ENCODE assay signal across 13 mouse cellular contexts in the genomic region with DNA sequence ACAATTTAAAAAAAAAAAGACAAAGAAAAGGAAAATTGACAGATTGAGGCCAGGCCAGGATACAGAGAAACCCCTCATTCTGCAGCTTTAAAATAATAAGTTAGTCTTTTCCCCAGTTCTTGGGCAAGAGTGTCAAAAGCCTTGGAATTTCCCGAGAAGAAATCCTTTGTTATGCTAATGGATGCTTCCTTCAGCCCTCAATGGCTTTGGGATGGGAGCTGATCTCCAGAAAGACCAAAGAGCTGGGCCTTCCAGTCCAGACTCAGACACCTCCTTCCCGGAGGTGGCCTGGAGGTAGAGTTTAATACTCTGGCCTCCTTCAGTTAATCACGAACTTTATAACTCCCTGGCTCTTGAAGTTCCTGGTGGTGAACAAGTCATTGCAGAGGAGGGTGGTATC. TPM values are rescaled to one million over a fixed set of nuclear protein-coding genes. Genes with fewer than 3 reads are reported as not detected.
DNase-seq lines count a peak whose midpoint lies in the region; ATAC-seq and TF ChIP-seq lines count a peak whose summit lies in the region.
"Had no signal": no experiment of that assay in that cellular context is flagged by ENCODE, and none has a peak within 500 bp of the region (broad histone marks: within the 10 kb centered on the region; RNA-seq: fewer than 3 reads in every experiment).

No protein-coding gene starts in this region.

- no peak for TF ChIP-seq CTCF in stomach, postnatal 0 days (IDR thresholded peaks at IDR 0.05; ENCODE audit: low read depth)

- no peak overlapping the region for H3K4me2 ChIP-seq in hindbrain, embryonic 14.5 days (replicated peaks)
- no peak overlapping the region for H3K4me2 ChIP-seq in hindbrain, embryonic 13.5 days
- H3K4me2 ChIP-seq in forebrain, embryonic 16.5 days (ENCODE audit: low read length), result no peak overlapping the region
- no peak overlapping the region for H3K4me2 ChIP-seq in stomach, postnatal 0 days (replicated peaks; ENCODE audit: low read depth)
- H3K4me2 ChIP-seq in intestine, embryonic 15.5 days (replicated peaks), result no peak overlapping the region
- H3K4me2 ChIP-seq: liver, embryonic 15.5 days had no signal

- H3K4me1 ChIP-seq in hindbrain, embryonic 14.5 days (replicated peaks; ENCODE audit: control insufficient read depth, insufficient read depth, low read length), result peaks cover 12% of the 10 kb centered on the region
- H3K4me1 ChIP-seq in hindbrain, embryonic 13.5 days (replicated peaks), result peaks cover 23% of the 10 kb centered on the region
- H3K4me1 ChIP-seq in forebrain, embryonic 16.5 days (replicated peaks; ENCODE audit: control insufficient read depth, insufficient read depth, low read length), result peaks cover 31% of the 10 kb centered on the region
- H3K4me1 ChIP-seq in stomach, postnatal 0 days (replicated peaks; ENCODE audit: control insufficient read depth, insufficient read depth), result no peaks in the 10 kb centered on the region; the same call in 1 of the 2 replicates
- peaks cover 11% of the 10 kb centered on the region for H3K4me1 ChIP-seq in intestine, embryonic 15.5 days (replicated peaks)
- H3K4me1 ChIP-seq: liver, embryonic 15.5 days had no signal

- ATAC-seq in hindbrain, embryonic 14.5 days (ENCODE audit: low FRiP score), result no peak
- ATAC-seq in hindbrain, embryonic 13.5 days (ENCODE audit: low FRiP score), result no peak
- ATAC-seq in forebrain, embryonic 16.5 days, result no peak
- no peak for ATAC-seq in stomach, postnatal 0 days (ENCODE audit: low FRiP score, low TSS enrichment)
- ATAC-seq in intestine, embryonic 15.5 days, result no peak

- H3K9me3 ChIP-seq in hindbrain, embryonic 14.5 days (ENCODE audit: control insufficient read depth, low read length), result no peaks in the 10 kb centered on the region
- H3K9me3 ChIP-seq in hindbrain, embryonic 13.5 days, result no peaks in the 10 kb centered on the region
- H3K9me3 ChIP-seq in forebrain, embryonic 16.5 days (ENCODE audit: control insufficient read depth, low read length), result no peaks in the 10 kb centered on the region
- no peaks in the 10 kb centered on the region for H3K9me3 ChIP-seq in stomach, postnatal 0 days (ENCODE audit: control insufficient read depth, low read length)
- H3K9me3 ChIP-seq in intestine, embryonic 15.5 days, result no peaks in the 10 kb centered on the region
- H3K9me3 ChIP-seq: liver, embryonic 15.5 days had no signal

- TF ChIP-seq EP300 in stomach, postnatal 0 days (optimal IDR thresholded peaks at IDR 0.05), result no peak

- no peak overlapping the region for H3K4me3 ChIP-seq in hindbrain, embryonic 14.5 days (replicated peaks; ENCODE audit: low read length)
- no peak overlapping the region for H3K4me3 ChIP-seq in hindbrain, embryonic 13.5 days
- H3K4me3 ChIP-seq in forebrain, embryonic 16.5 days (replicated peaks; ENCODE audit: low read length), result no peak overlapping the region
- no peak overlapping the region for H3K4me3 ChIP-seq in stomach, postnatal 0 days (ENCODE audit: low read depth, low read length)
- H3K4me3 ChIP-seq in intestine, embryonic 15.5 days (replicated peaks), result no peak overlapping the region
- H3K4me3 ChIP-seq: liver, embryonic 15.5 days had no signal

- peak overlapping the region; percentile 4; the same call in 1 of the 2 replicates for H3K27ac ChIP-seq in hindbrain, embryonic 14.5 days
- H3K27ac ChIP-seq in hindbrain, embryonic 13.5 days, result no peak overlapping the region
- H3K27ac ChIP-seq in forebrain, embryonic 16.5 days (ENCODE audit: low read length), result peak overlapping the region; percentile 24; the same call in 1 of the 2 replicates
- H3K27ac ChIP-seq in stomach, postnatal 0 days (replicated peaks), result no peak overlapping the region
- no peak overlapping the region for H3K27ac ChIP-seq in intestine, embryonic 15.5 days
- H3K27ac ChIP-seq: liver, embryonic 15.5 days had no signal

- no peak for DNase-seq in hindbrain, embryonic 14.5 days (ENCODE audit: low spot score)
- DNase-seq in 3T3-L1 (ENCODE audit: low read depth, low spot score), result peak; percentile 23
- DNase-seq in ES-CJ7 (ENCODE audit: low read depth, low spot score), result peak; percentile 91
- DNase-seq in stomach, postnatal 0 days (ENCODE audit: low spot score), result no peak
- no peak for DNase-seq in spleen, postnatal 14 days (ENCODE audit: low spot score in 2 of 2)
- DNase-seq: thymus, adult 2 months had no signal

- no peaks in the 10 kb centered on the region for H3K27me3 ChIP-seq in hindbrain, embryonic 14.5 days (ENCODE audit: control insufficient read depth, insufficient read depth, low read length)
- 0 out of 2 replicates have a peak, but pooled peaks cover 3% of the 10 kb centered on the region for H3K27me3 ChIP-seq in hindbrain, embryonic 13.5 days
- H3K27me3 ChIP-seq in forebrain, embryonic 16.5 days (replicated peaks; ENCODE audit: control insufficient read depth, insufficient read depth, low read length), result no peaks in the 10 kb centered on the region
- H3K27me3 ChIP-seq in stomach, postnatal 0 days (ENCODE audit: control insufficient read depth, insufficient read depth, low read length), result no peaks in the 10 kb centered on the region
- H3K27me3 ChIP-seq in intestine, embryonic 15.5 days (replicated peaks), result no peaks in the 10 kb centered on the region
- H3K27me3 ChIP-seq: liver, embryonic 15.5 days had no signal

- WGBS in hindbrain, embryonic 14.5 days, result 7% methylated on average over 3 of the region's 3 CpGs
- 10% methylated on average over 3 of the region's 3 CpGs for WGBS in hindbrain, embryonic 13.5 days
- WGBS in forebrain, embryonic 16.5 days, result 3% methylated on average over 3 of the region's 3 CpGs
- WGBS in stomach, postnatal 0 days, result 41% methylated on average over 3 of the region's 3 CpGs
- 41% methylated on average over 3 of the region's 3 CpGs for WGBS in intestine, embryonic 15.5 days

- no peaks in the 10 kb centered on the region for H3K36me3 ChIP-seq in hindbrain, embryonic 14.5 days (replicated peaks; ENCODE audit: control insufficient read depth, insufficient read depth)
- no peaks in the 10 kb centered on the region for H3K36me3 ChIP-seq in hindbrain, embryonic 13.5 days
- no peaks in the 10 kb centered on the region for H3K36me3 ChIP-seq in forebrain, embryonic 16.5 days (ENCODE audit: control insufficient read depth, insufficient read depth)
- no peaks in the 10 kb centered on the region for H3K36me3 ChIP-seq in stomach, postnatal 0 days (ENCODE audit: control insufficient read depth, insufficient read depth, low read length)
- H3K36me3 ChIP-seq in intestine, embryonic 15.5 days, result no peaks in the 10 kb centered on the region
- H3K36me3 ChIP-seq: liver, embryonic 15.5 days had no signal

- H3K9ac ChIP-seq in hindbrain, embryonic 14.5 days, result no peak overlapping the region
- H3K9ac ChIP-seq in hindbrain, embryonic 13.5 days, result no peak overlapping the region
- no peak overlapping the region for H3K9ac ChIP-seq in forebrain, embryonic 16.5 days (replicated peaks; ENCODE audit: low read depth, low read length)
- H3K9ac ChIP-seq in stomach, postnatal 0 days (ENCODE audit: low read length), result no peak overlapping the region
- H3K9ac ChIP-seq in intestine, embryonic 15.5 days, result no peak overlapping the region
- H3K9ac ChIP-seq: liver, embryonic 15.5 days had no signal

RNA-seq across cellular contexts. Expression of gene Lrrc74a, which starts 36.8 kb away (rescaled TPM):
- polyA plus RNA-seq in hindbrain, embryonic 14.5 days (2014; fragmentation: Nextera tagmentation; extraction: Ambion mirVana), result not detected in 2 replicates
- polyA plus RNA-seq in hindbrain, embryonic 13.5 days (2015; fragmentation: Nextera tagmentation; extraction: Ambion mirVana), result not detected in 2 replicates
- not detected in 2 replicates for polyA plus RNA-seq in forebrain, embryonic 16.5 days (2015; fragmentation: Nextera tagmentation; extraction: Ambion mirVana)
- polyA plus RNA-seq in stomach, postnatal 0 days (2015; fragmentation: Nextera tagmentation; extraction: Ambion mirVana), result not detected in 2 replicates
- polyA plus RNA-seq in intestine, embryonic 15.5 days (2015; fragmentation: Nextera tagmentation; extraction: Ambion mirVana), result not detected in 2 replicates
- polyA plus RNA-seq: cortical plate, adult 2 months; heart, postnatal 0 days; liver, embryonic 15.5 days; neural tube, embryonic 11.5 days had no signal

RNA-seq across cellular contexts. Expression of gene Angel1, which starts 44.7 kb away (rescaled TPM):
- polyA plus RNA-seq in hindbrain, embryonic 14.5 days (2014; fragmentation: Nextera tagmentation; extraction: Ambion mirVana), result 12.3 and 13.1 TPM in 2 replicates
- 12.6 TPM in 2 replicates for polyA plus RNA-seq in hindbrain, embryonic 13.5 days (2015; fragmentation: Nextera tagmentation; extraction: Ambion mirVana)
- 9.2 and 10.6 TPM in 2 replicates for polyA plus RNA-seq in forebrain, embryonic 16.5 days (2015; fragmentation: Nextera tagmentation; extraction: Ambion mirVana)
- 3.9 and 4.3 TPM in 2 replicates for polyA plus RNA-seq in stomach, postnatal 0 days (2015; fragmentation: Nextera tagmentation; extraction: Ambion mirVana)
- polyA plus RNA-seq in intestine, embryonic 15.5 days (2015; fragmentation: Nextera tagmentation; extraction: Ambion mirVana), result 5.2 and 5.6 TPM in 2 replicates

Comparison
In these comparisons a context has a peak if more than half of its experiments do, and no peak if none do; other contexts are left out.
1. H3K27ac ChIP-seq: peak in hindbrain, embryonic 14.5 days (single experiment) and forebrain, embryonic 16.5 days (single experiment); none in hindbrain, embryonic 13.5 days (single experiment), stomach, postnatal 0 days (single experiment) and intestine, embryonic 15.5 days (single experiment).
2. DNase-seq: peak in 3T3-L1 (single experiment) and ES-CJ7 (single experiment); none in hindbrain, embryonic 14.5 days (single experiment), stomach, postnatal 0 days (single experiment) and spleen, postnatal 14 days (0 of 2).